In genomic region chr5:88540845-88541244, GRCm38 (mm10) we compare ENCODE assay signal across 25 mouse cellular contexts. TPM values are rescaled to one million over a fixed set of nuclear protein-coding genes. Genes with fewer than 3 reads are reported as not detected.
DNase-seq lines count a peak whose midpoint lies in the region; ATAC-seq and TF ChIP-seq lines count a peak whose summit lies in the region.
"Had no signal": no experiment of that assay in that cellular context is flagged by ENCODE, and none has a peak within 500 bp of the region (broad histone marks: within the 10 kb centered on the region; RNA-seq: fewer than 3 reads in every experiment).

No protein-coding gene starts in this region.

- H3K9me3 ChIP-seq in CH12.LX (replicated peaks; ENCODE audit: low read length), result no peaks in the 10 kb centered on the region
- no peaks in the 10 kb centered on the region for H3K9me3 ChIP-seq in heart, embryonic 11.5 days (replicated peaks; ENCODE audit: control insufficient read depth, low read length)
- H3K9me3 ChIP-seq: G1E had no signal

- no peaks in the 10 kb centered on the region for H3K27me3 ChIP-seq in CH12.LX (replicated peaks)
- H3K27me3 ChIP-seq in small intestine, adult 2 months (ENCODE audit: control insufficient read depth, insufficient read depth, low read length), result no peaks in the 10 kb centered on the region
- no peaks in the 10 kb centered on the region for H3K27me3 ChIP-seq in heart, embryonic 11.5 days (ENCODE audit: control insufficient read depth, insufficient read depth, low read length)

- TF ChIP-seq POLR2A in CH12.LX (IDR thresholded peaks at IDR 0.05; ENCODE audit: low read depth, low read length), result no peak; the same call in 1 of the 2 replicates
- TF ChIP-seq POLR2A in small intestine, adult 2 months (IDR thresholded peaks at IDR 0.05; ENCODE audit: low read depth, low read length), result no peak

- H3K9ac ChIP-seq in CH12.LX (ENCODE audit: insufficient read depth, low read depth), result 0 out of 2 replicates have a peak overlapping the region, but pooled peaks have one; percentile 39
- H3K9ac ChIP-seq in heart, embryonic 11.5 days (ENCODE audit: low read depth, low read length), result no peak overlapping the region

- peaks cover 10 to 55% of the 10 kb centered on the region in 2 experiments for H3K4me1 ChIP-seq in CH12.LX (ENCODE audit: control insufficient read depth in 1 of 2, insufficient read depth in 2 of 2)
- H3K4me1 ChIP-seq in small intestine, adult 2 months (ENCODE audit: control insufficient read depth, insufficient read depth, insufficient read length, low read length), result no peaks in the 10 kb centered on the region
- H3K4me1 ChIP-seq in heart, embryonic 11.5 days (ENCODE audit: control insufficient read depth, insufficient read depth, low read length), result no peaks in the 10 kb centered on the region

- no peak overlapping the region for H3K4me3 ChIP-seq in CH12.LX (replicated peaks in 1 of 3; ENCODE audit: low read depth in 2 of 3, low read length in 2 of 3, poor library complexity in 1 of 3)
- no peak overlapping the region for H3K4me3 ChIP-seq in small intestine, adult 2 months (ENCODE audit: low read depth, low read length)
- no peak overlapping the region for H3K4me3 ChIP-seq in heart, embryonic 11.5 days (ENCODE audit: low read depth, low read length)

- H3K79me2 ChIP-seq in CH12.LX (replicated peaks; ENCODE audit: control insufficient read depth, extremely low read depth, insufficient read depth, poor library complexity, severe bottlenecking), result no peaks in the 10 kb centered on the region

- no peak overlapping the region for H3K27ac ChIP-seq in CH12.LX (ENCODE audit: insufficient read depth, low read depth)
- peak overlapping the region; percentile 39; the same call in 1 of the 2 replicates for H3K27ac ChIP-seq in small intestine, adult 2 months (ENCODE audit: insufficient read depth, low read depth, low read length)
- H3K27ac ChIP-seq in heart, embryonic 11.5 days (ENCODE audit: low read depth, low read length), result no peak overlapping the region

- in situ Hi-C loops in CH12.LX (cut with MboI; ENCODE audit: low pct_ligation_motif_present, low pct_unique_long_range_greater_than_20kb, low sequenced_read_pairs), result no loop called here

- dilution Hi-C loops in CH12.LX (cut with MboI; ENCODE audit: extremely low pct_ligation_motif_present, extremely low pct_unique_long_range_greater_than_20kb, low sequenced_read_pairs), result no loop called here

- no peak for TF ChIP-seq RAD21 in CH12.LX (IDR thresholded peaks at IDR 0.05; ENCODE audit: low read depth, low read length)

- TF ChIP-seq EP300 in CH12.LX (IDR thresholded peaks at IDR 0.05; ENCODE audit: low read length), result peak; percentile 71

- no peak for DNase-seq in CH12.LX (ENCODE audit: extremely low read depth)
- DNase-seq in layer of hippocampus, adult 18-20 months (ENCODE audit: low spot score in 2 of 2), result no peak
- DNase-seq: adrenal gland, adult 2 months; adrenal gland, adult 8-10 months; adrenal gland, postnatal 10 days; adrenal gland, postnatal 14 days; adrenal gland, postnatal 25 days; adrenal gland, postnatal 36 days; B cell, adult 2 months; cerebellum, adult 11 months; cerebellum, adult 11-12 months; cerebellum, adult 18-20 months; cerebellum, adult 2 months had no signal

- TF ChIP-seq CTCF in CH12.LX (conservative IDR thresholded peaks at IDR 0.05 in 1 of 2, IDR thresholded peaks at IDR 0.05 in 1 of 2; ENCODE audit: low read depth in 2 of 2, low read length in 2 of 2), result no peak
- no peak for TF ChIP-seq CTCF in small intestine, adult 2 months (IDR thresholded peaks at IDR 0.05; ENCODE audit: extremely low read depth, insufficient read length, insufficient replicate concordance, low read depth, low read length)

- H3K4me2 ChIP-seq in CH12.LX (ENCODE audit: insufficient read depth, low read depth, poor library complexity, severe bottlenecking), result peak overlapping the region; percentile 84; the same call in 1 of the 2 replicates
- H3K4me2 ChIP-seq in heart, embryonic 11.5 days, result no peak overlapping the region

- peaks cover 0 to 3% of the 10 kb centered on the region in 2 experiments for H3K36me3 ChIP-seq in CH12.LX (replicated peaks in 1 of 2; ENCODE audit: control insufficient read depth in 1 of 2, insufficient read depth in 1 of 2, low read length in 1 of 2)
- H3K36me3 ChIP-seq in small intestine, adult 2 months (ENCODE audit: control insufficient read depth, insufficient read depth, low read length), result no peaks in the 10 kb centered on the region
- H3K36me3 ChIP-seq in heart, embryonic 11.5 days (ENCODE audit: control insufficient read depth, insufficient read depth, low read length), result no peaks in the 10 kb centered on the region
- H3K36me3 ChIP-seq: G1E had no signal

- ATAC-seq in heart, embryonic 11.5 days (replicated peaks; ENCODE audit: insufficient number of reproducible peaks, low FRiP score, low TSS enrichment), result no peak
- ATAC-seq: activated CD4-positive, CD25-positive, alpha-beta regulatory T cell, adult 4 months; CD4-positive, CD25-positive, alpha-beta regulatory T cell, adult 4 months; Patski had no signal

TF ChIP-seq in CH12.LX, 34 proteins besides CTCF, POLR2A, EP300 and RAD21 (continues in another document):
- TF ChIP-seq JUN (IDR thresholded peaks at IDR 0.05; ENCODE audit: insufficient read depth, low read depth, low read length), result peak; percentile 39; the same call in 1 of the 2 replicates
- no peak for TF ChIP-seq ZNF384 (IDR thresholded peaks at IDR 0.05; ENCODE audit: low read depth, low read length)
- TF ChIP-seq TCF12 (IDR thresholded peaks at IDR 0.05; ENCODE audit: low read depth, low read length), result 0 out of 2 replicates have a peak, but pooled peaks have one; percentile 25
- TF ChIP-seq MXI1 (IDR thresholded peaks at IDR 0.05; ENCODE audit: low read depth, low read length), result no peak
- TF ChIP-seq MYC (IDR thresholded peaks at IDR 0.05; ENCODE audit: low read depth, low read length), result no peak
- TF ChIP-seq POLR2AphosphoS2 (IDR thresholded peaks at IDR 0.05; ENCODE audit: low read depth, low read length), result no peak
- TF ChIP-seq PAX5 (IDR thresholded peaks at IDR 0.05; ENCODE audit: low read length), result no peak
- peak; percentile 96 for TF ChIP-seq MEF2A (IDR thresholded peaks at IDR 0.05; ENCODE audit: borderline replicate concordance, low read depth, low read length)
- TF ChIP-seq JUND (conservative IDR thresholded peaks at IDR 0.05; ENCODE audit: low read depth, low read length), result peak; percentile 55; the same call in 1 of the 2 replicates
- TF ChIP-seq ZMIZ1 (IDR thresholded peaks at IDR 0.05; ENCODE audit: low read depth, low read length), result no peak
- no peak for TF ChIP-seq ZC3H11A (IDR thresholded peaks at IDR 0.05; ENCODE audit: low read depth, low read length)
- no peak for TF ChIP-seq NRF1 (IDR thresholded peaks at IDR 0.05; ENCODE audit: low read depth, low read length)
- TF ChIP-seq BHLHE40 (IDR thresholded peaks at IDR 0.05; ENCODE audit: low read depth, low read length), result peak; percentile 37; the same call in 1 of the 2 replicates
- TF ChIP-seq MAFK (IDR thresholded peaks at IDR 0.05; ENCODE audit: insufficient replicate concordance, low read length), result no peak
- TF ChIP-seq MAZ (IDR thresholded peaks at IDR 0.05; ENCODE audit: low read depth, low read length), result no peak
- TF ChIP-seq CHD1 (IDR thresholded peaks at IDR 0.05; ENCODE audit: low read depth, low read length), result no peak; the same call in 1 of the 2 replicates
- no peak for TF ChIP-seq RCOR1 (conservative IDR thresholded peaks at IDR 0.05; ENCODE audit: low read depth, low read length)
- no peak for TF ChIP-seq ELF1 (IDR thresholded peaks at IDR 0.05; ENCODE audit: low read depth, low read length)
- peak; percentile 57; the same call in 1 of the 2 replicates for TF ChIP-seq IRF4 (IDR thresholded peaks at IDR 0.05; ENCODE audit: low read depth, low read length)
- TF ChIP-seq UBTF (IDR thresholded peaks at IDR 0.05; ENCODE audit: low read depth, low read length), result no peak
- no peak for TF ChIP-seq GABPA (IDR thresholded peaks at IDR 0.05; ENCODE audit: insufficient replicate concordance, low read depth, low read length)
- TF ChIP-seq TBP (conservative IDR thresholded peaks at IDR 0.05; ENCODE audit: low read depth, low read length), result no peak
- TF ChIP-seq USF2 (conservative IDR thresholded peaks at IDR 0.05; ENCODE audit: low read depth, low read length), result no peak
- no peak for TF ChIP-seq SIN3A (IDR thresholded peaks at IDR 0.05; ENCODE audit: low read length)
- peak; percentile 58; the same call in 1 of the 2 replicates for TF ChIP-seq ETS1 (conservative IDR thresholded peaks at IDR 0.05; ENCODE audit: low read depth, low read length)

RNA-seq across cellular contexts. Expression of gene Jchain, which starts 13.2 kb away (rescaled TPM):
- total RNA-seq in CH12.LX (2012; rRNA removed) (477 and 729 TPM in 2 replicates), CH12.LX (2014; rRNA removed) (1,234 and 1,319 TPM in 2 replicates)
- polyA plus RNA-seq in CH12.LX (2012; ENCODE audit: insufficient read length, low read depth), result 336 and 364 TPM in 2 replicates
- 1,015 and 1,726 TPM in 2 replicates for polyA plus RNA-seq in small intestine, adult 2 months (2012; rRNA removed)
- under 1 TPM; 0.28 to 0.37 TPM for total RNA-seq in layer of hippocampus, adult 18-20 months (2021)
- polyA plus RNA-seq in heart, embryonic 11.5 days (2014; fragmentation: Nextera tagmentation; extraction: Ambion mirVana), result 0.21 TPM in 1 of 2 replicates, not detected in the other
- total RNA-seq: G1E, MEL had no signal
- polyA plus RNA-seq: C2C12, G1E had no signal

RNA-seq across cellular contexts. Expression of gene Utp3, which starts 13.4 kb away (rescaled TPM):
- 66.6 and 90.4 TPM in 2 replicates for total RNA-seq in CH12.LX (2012; rRNA removed)
- total RNA-seq in CH12.LX (2014; rRNA removed), result 55.5 and 55.9 TPM in 2 replicates
- 169 and 197 TPM in 2 replicates for polyA plus RNA-seq in CH12.LX (2012; ENCODE audit: insufficient read length, low read depth)
- 4.2 and 6.6 TPM in 2 replicates for polyA plus RNA-seq in small intestine, adult 2 months (2012; rRNA removed)
- 10 to 100 TPM; 29.3 to 30.5 TPM for total RNA-seq in layer of hippocampus, adult 18-20 months (2021)
- polyA plus RNA-seq in heart, embryonic 11.5 days (2014; fragmentation: Nextera tagmentation; extraction: Ambion mirVana), result 52.7 and 55.6 TPM in 2 replicates

RNA-seq across cellular contexts. Expression of gene Rufy3, which starts 24.0 kb away (rescaled TPM):
- total RNA-seq in CH12.LX (2012; rRNA removed) (13.6 and 17.2 TPM in 2 replicates), CH12.LX (2014; rRNA removed) (17.4 and 19.9 TPM in 2 replicates)
- 21.8 and 22.3 TPM in 2 replicates for polyA plus RNA-seq in CH12.LX (2012; ENCODE audit: insufficient read length, low read depth)
- 3.1 and 6.4 TPM in 2 replicates for polyA plus RNA-seq in small intestine, adult 2 months (2012; rRNA removed)
- 100 to 1,000 TPM; 159 to 169 TPM for total RNA-seq in layer of hippocampus, adult 18-20 months (2021)
- polyA plus RNA-seq in heart, embryonic 11.5 days (2014; fragmentation: Nextera tagmentation; extraction: Ambion mirVana), result 13.0 and 15.0 TPM in 2 replicates

RNA-seq across cellular contexts. Expression of gene Enam, which starts 53.1 kb away (rescaled TPM):
- total RNA-seq in CH12.LX (2012; rRNA removed) (0.04 TPM in 2 replicates), CH12.LX (2014; rRNA removed) (not detected in 2 replicates)
- 0.09 TPM in 1 of 2 replicates, not detected in the other for polyA plus RNA-seq in CH12.LX (2012; ENCODE audit: insufficient read length, low read depth)
- 0.06 TPM in 1 of 2 replicates, not detected in the other for polyA plus RNA-seq in small intestine, adult 2 months (2012; rRNA removed)
- not detected for total RNA-seq in layer of hippocampus, adult 18-20 months (2021)
- not detected in 2 replicates for polyA plus RNA-seq in heart, embryonic 11.5 days (2014; fragmentation: Nextera tagmentation; extraction: Ambion mirVana)
- total RNA-seq: adrenal gland, adult 18-20 months; adrenal gland, adult 2 months; adrenal gland, adult 8-10 months; adrenal gland, postnatal 10 days; adrenal gland, postnatal 14 days; adrenal gland, postnatal 25 days; adrenal gland, postnatal 36 days; adrenal gland, postnatal 4 days; ES-E14; MEL had no signal
- polyA plus RNA-seq: adrenal gland, adult 2 months; brain, embryonic 14.5 days; C2C12; CD4-positive, CD25-positive, alpha-beta regulatory T cell, adult 4 months; cerebellum, adult 2 months; G1E; Patski had no signal

Comparison
In these comparisons a context has a peak if more than half of its experiments do, and no peak if none do; other contexts are left out.
1. RNA of gene Jchain, which starts 13.2 kb away (polyA plus RNA-seq): 1,015 to 1,726 TPM in small intestine, adult 2 months and 336 to 364 TPM in CH12.LX; 0.21 TPM in heart, embryonic 11.5 days; every median in the first group is over 100 times any median in the second.